ENCODE assay signal across 27 mouse cellular contexts in the genomic region with DNA sequence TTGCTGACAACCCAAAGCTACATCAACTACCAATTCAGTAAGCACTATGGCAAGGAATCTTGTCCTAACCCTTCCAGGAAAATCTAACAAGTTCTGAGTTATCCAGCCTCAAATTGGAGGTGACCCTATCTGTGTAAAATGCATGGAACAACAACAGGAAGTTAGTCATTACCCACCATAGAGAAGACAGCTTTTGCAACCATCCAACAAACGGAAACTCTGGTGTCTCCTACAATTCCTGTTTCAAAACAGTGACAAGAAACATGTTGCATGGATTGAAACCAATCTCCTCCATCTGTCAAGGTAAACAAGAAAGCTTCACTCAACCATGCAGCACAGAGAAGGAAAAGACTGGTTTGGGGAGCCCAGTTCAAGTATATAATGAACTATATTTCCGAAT.
"Had no signal": no experiment of that assay in that cellular context is flagged by ENCODE, and none has a peak within 500 bp of the region (broad histone marks: within the 10 kb centered on the region; RNA-seq: fewer than 3 reads in every experiment).

No protein-coding gene starts in this region.

- H3K4me3 ChIP-seq: embryonic facial prominence, embryonic 10.5 days; embryonic facial prominence, embryonic 12.5 days; embryonic facial prominence, embryonic 13.5 days; embryonic facial prominence, embryonic 15.5 days; erythroblast, embryonic 14.5 days; forebrain, embryonic 10.5 days; forebrain, embryonic 12.5 days; forebrain, embryonic 13.5 days; forebrain, embryonic 15.5 days; gastrocnemius, adult 2 months; heart, adult 2 months had no signal

- H3K4me2 ChIP-seq: embryonic facial prominence, embryonic 12.5 days; embryonic facial prominence, embryonic 13.5 days; embryonic facial prominence, embryonic 15.5 days; forebrain, embryonic 12.5 days; forebrain, embryonic 13.5 days; forebrain, embryonic 15.5 days had no signal

- H3K36me3 ChIP-seq: embryonic facial prominence, embryonic 10.5 days; embryonic facial prominence, embryonic 12.5 days; embryonic facial prominence, embryonic 13.5 days; embryonic facial prominence, embryonic 15.5 days; forebrain, embryonic 10.5 days; forebrain, embryonic 12.5 days; forebrain, embryonic 15.5 days had no signal

- H3K27me3 ChIP-seq: embryonic facial prominence, embryonic 12.5 days; embryonic facial prominence, embryonic 13.5 days; embryonic facial prominence, embryonic 15.5 days; forebrain, embryonic 12.5 days; forebrain, embryonic 13.5 days; forebrain, embryonic 15.5 days had no signal

- DNase-seq: cerebellum, adult 8-10 months; cerebellum, adult 9-10 months; cerebellum, adult 9-11 months; cerebellum, postnatal 10 days; cerebellum, postnatal 14 days; cerebellum, postnatal 25 days; cerebellum, postnatal 36 days; embryo, embryonic 11 days; forebrain, postnatal 0 days; gastrocnemius, adult 2 months; gastrocnemius, postnatal 10 days; gastrocnemius, postnatal 14 days; gastrocnemius, postnatal 25 days; gastrocnemius, postnatal 36 days; heart, adult 11 months; heart, adult 18-20 months; heart, adult 2 months had no signal

- H3K9ac ChIP-seq: embryonic facial prominence, embryonic 12.5 days; embryonic facial prominence, embryonic 13.5 days; embryonic facial prominence, embryonic 15.5 days; forebrain, embryonic 12.5 days; forebrain, embryonic 13.5 days; forebrain, embryonic 15.5 days; forebrain, postnatal 0 days had no signal

- H3K9me3 ChIP-seq: embryonic facial prominence, embryonic 10.5 days; embryonic facial prominence, embryonic 12.5 days; embryonic facial prominence, embryonic 13.5 days; embryonic facial prominence, embryonic 15.5 days; forebrain, embryonic 10.5 days; forebrain, embryonic 12.5 days; forebrain, embryonic 13.5 days; forebrain, embryonic 15.5 days had no signal

- ATAC-seq: forebrain, embryonic 13.5 days; forebrain, embryonic 15.5 days; forebrain, embryonic 16.5 days; forebrain, postnatal 0 days had no signal

- H3K4me1 ChIP-seq: embryonic facial prominence, embryonic 10.5 days; embryonic facial prominence, embryonic 12.5 days; embryonic facial prominence, embryonic 13.5 days; embryonic facial prominence, embryonic 15.5 days; forebrain, embryonic 10.5 days; forebrain, embryonic 12.5 days; forebrain, embryonic 13.5 days; forebrain, embryonic 15.5 days had no signal

- H3K27ac ChIP-seq: embryonic facial prominence, embryonic 10.5 days; embryonic facial prominence, embryonic 12.5 days; embryonic facial prominence, embryonic 13.5 days; embryonic facial prominence, embryonic 15.5 days; forebrain, embryonic 10.5 days; forebrain, embryonic 12.5 days; forebrain, embryonic 13.5 days; forebrain, embryonic 15.5 days; gastrocnemius, adult 2 months; heart, adult 2 months had no signal
